Mouse (Mus musculus) layer of hippocampus, adult 18-20 months (tissue): ENCODE results near the gene Cdiptos. TPM values are rescaled to one million over a fixed set of nuclear protein-coding genes. Genes with fewer than 3 reads are reported as not detected.

Experiments used
- DNase-seq, 2 experiments: peaks; one replicate each; pipeline ENCODE4 v3.0.0; 2022; ENCODE audit warnings: low spot score in 2 of 2
- long read RNA-seq: library from polyadenylated mRNA; stranded (forward); transcript quantifications from one replicate; pipeline ENCODE4 v2.0.0, GENCODE M21; 2021
- total RNA-seq, 2 experiments: library from RNA; stranded (reverse); gene quantifications; 2 replicates each; pipeline ENCODE4 v1.2.3; 2021

The Cdiptos gene
- not detected for total RNA-seq
- long read RNA-seq: 0 reads

GRCm38 (mm10) chr7:126975950-126976866 lies at the start of gene Cdiptos:
Cdiptos (minus strand) TSS chr7:126976098.
- DNase-seq: peak; percentile 94 to 97

GRCm38 (mm10) chr7:127024755-127025555 lies 49.1 kb upstream of the Cdiptos start:
- DNase-seq: peak; percentile 79 to 88

- no peak for DNase-seq
These were observed 48.2 kb upstream of the Cdiptos start for GRCm38 (mm10) chr7:127023896-127024690.

GRCm38 (mm10) chr7:127023272-127023691 lies 47.4 kb upstream of the Cdiptos start:
- DNase-seq: no peak

GRCm38 (mm10) chr7:127022528-127023271 lies 46.8 kb upstream of the Cdiptos start:
- no peak for DNase-seq

GRCm38 (mm10) chr7:127021563-127022527 lies 45.9 kb upstream of the Cdiptos start:
- DNase-seq: no peak

- peak; percentile 67 to 72 for DNase-seq
These were observed 45.1 kb upstream of the Cdiptos start, which contains the start of the genes Gm42742 and Prrt2 for GRCm38 (mm10) chr7:127020901-127021562. Gm42742 (minus strand) TSS chr7:127021097. Prrt2 (minus strand) TSS chr7:127021211.

GRCm38 (mm10) chr7:127020491-127020890 lies 44.6 kb upstream of the Cdiptos start:
- DNase-seq: peak in 1 of 2 experiments; percentile 37

- DNase-seq: peak in 1 of 2 experiments; percentile 22
These were observed 44.1 kb upstream of the Cdiptos start for GRCm38 (mm10) chr7:127020031-127020430.

- peak in 1 of 2 experiments; percentile 15 for DNase-seq
These were observed 43.5 kb upstream of the Cdiptos start for GRCm38 (mm10) chr7:127019306-127019960.

GRCm38 (mm10) chr7:127018416-127019305 lies 42.8 kb upstream of the Cdiptos start:
- DNase-seq: no peak

- DNase-seq: peak in 1 of 2 experiments; percentile 13
These were observed 42.0 kb upstream of the Cdiptos start for GRCm38 (mm10) chr7:127017950-127018345.

- peak; percentile 96 to 99 for DNase-seq
These were observed 41.4 kb upstream of the Cdiptos start, which contains the start of gene Pagr1a for GRCm38 (mm10) chr7:127016971-127017949. Pagr1a (minus strand) TSS chr7:127017352.

GRCm38 (mm10) chr7:127016486-127016938 lies 40.6 kb upstream of the Cdiptos start:
- no peak for DNase-seq

GRCm38 (mm10) chr7:127016481-127016485 lies 40.4 kb upstream of the Cdiptos start, which contains the start of gene Pagr1b:
Pagr1b (minus strand) TSS chr7:127016484.
- DNase-seq: no peak

GRCm38 (mm10) chr7:127016081-127016480 lies 40.2 kb upstream of the Cdiptos start:
- peak in 1 of 2 experiments; percentile 15 for DNase-seq
